Mouse (Mus musculus) liver, postnatal 0 days (tissue): ENCODE results near the gene Kremen1. TPM values are rescaled to one million over a fixed set of nuclear protein-coding genes. Genes with fewer than 3 reads are reported as not detected.

Experiments used
- ATAC-seq: fragments of 200-750 bp; cut with Nextera tagmentation; 2 replicates; pipeline ENCODE4 v1.8.0; 2017; ENCODE audit warnings: mild to moderate bottlenecking, moderate library complexity
- DNase-seq: peaks from one replicate; pipeline ENCODE4 v3.0.0-alpha.2; 2016
- H3K27ac ChIP-seq: fragments of 300-500 bp; sonication (generic); 2 replicates; pipeline ENCODE4 v1.5.1; 2014; ENCODE audit warnings: antibody characterized with exemption, moderate library complexity, mild to moderate bottlenecking, low read depth
- H3K27me3 ChIP-seq: fragments of 300-500 bp; sonication (generic); 2 replicates; pipeline ENCODE4 v1.6.1; 2014; ENCODE audit warnings: low read length, control low read depth, mixed read lengths; ENCODE audit not compliant: insufficient read depth
- H3K36me3 ChIP-seq: fragments of 300-500 bp; sonication (generic); replicated peaks from 2 replicates; pipeline ENCODE4 v1.6.1; 2014; ENCODE audit warnings: mild to moderate bottlenecking, control low read depth, low read length, moderate library complexity, mixed read lengths; ENCODE audit not compliant: insufficient read depth
- H3K4me1 ChIP-seq: fragments of 300-500 bp; sonication (generic); 2 replicates; pipeline ENCODE4 v1.6.1; 2014; ENCODE audit warnings: antibody characterized with exemption, mild to moderate bottlenecking, control low read depth; ENCODE audit not compliant: insufficient read depth
- H3K4me2 ChIP-seq: fragments of 300-500 bp; sonication (generic); 2 replicates; pipeline ENCODE4 v1.6.1; 2014; ENCODE audit warnings: low read depth, mild to moderate bottlenecking, low read length, moderate library complexity, mixed read lengths
- H3K4me3 ChIP-seq: fragments of 300-500 bp; sonication (generic); 2 replicates; pipeline ENCODE4 v1.5.1; 2014; ENCODE audit warnings: low read depth, low read length
- H3K9ac ChIP-seq: fragments of 300-500 bp; sonication (generic); replicated peaks from 2 replicates; pipeline ENCODE4 v1.6.1; 2014; ENCODE audit warnings: mild to moderate bottlenecking, moderate library complexity
- H3K9me3 ChIP-seq: fragments of 300-500 bp; sonication (generic); 2 replicates; pipeline ENCODE4 v1.6.1; 2016; ENCODE audit warnings: mild to moderate bottlenecking, control low read depth, low read length, mixed read lengths
- CTCF ChIP-seq: sonication (generic); IDR thresholded peaks from 2 replicates; pipeline ENCODE4 v1.5.1; 2016; ENCODE audit warnings: antibody characterized with exemption, low read depth
- EP300 ChIP-seq: IDR thresholded peaks from 2 replicates; pipeline ENCODE4 v1.6.1; 2016; ENCODE audit warnings: antibody characterized with exemption, low read depth, mild to moderate bottlenecking
- WGBS: fragments of 180-500 bp; shearing (Covaris S2); extraction: QIAGEN DNeasy Blood & Tissue Kit; methylation state at CpG from one replicate; pipeline ENCODE4 v1.1.7; 2014; ENCODE audit not compliant: insufficient replicate concordance; 5-methylcytosine and 5-hydroxymethylcytosine counted together
- polyA plus RNA-seq: library from polyadenylated mRNA; unstranded; fragments of >200 nt; fragmentation: Nextera tagmentation; extraction: Ambion mirVana; gene quantifications from 2 replicates; pipeline ENCODE4 v1.2.1, GENCODE M21; 2015

Kremen1 gene
- polyA plus RNA-seq, 1 experiment from 2014 or later: 2.2 TPM

DNA sequence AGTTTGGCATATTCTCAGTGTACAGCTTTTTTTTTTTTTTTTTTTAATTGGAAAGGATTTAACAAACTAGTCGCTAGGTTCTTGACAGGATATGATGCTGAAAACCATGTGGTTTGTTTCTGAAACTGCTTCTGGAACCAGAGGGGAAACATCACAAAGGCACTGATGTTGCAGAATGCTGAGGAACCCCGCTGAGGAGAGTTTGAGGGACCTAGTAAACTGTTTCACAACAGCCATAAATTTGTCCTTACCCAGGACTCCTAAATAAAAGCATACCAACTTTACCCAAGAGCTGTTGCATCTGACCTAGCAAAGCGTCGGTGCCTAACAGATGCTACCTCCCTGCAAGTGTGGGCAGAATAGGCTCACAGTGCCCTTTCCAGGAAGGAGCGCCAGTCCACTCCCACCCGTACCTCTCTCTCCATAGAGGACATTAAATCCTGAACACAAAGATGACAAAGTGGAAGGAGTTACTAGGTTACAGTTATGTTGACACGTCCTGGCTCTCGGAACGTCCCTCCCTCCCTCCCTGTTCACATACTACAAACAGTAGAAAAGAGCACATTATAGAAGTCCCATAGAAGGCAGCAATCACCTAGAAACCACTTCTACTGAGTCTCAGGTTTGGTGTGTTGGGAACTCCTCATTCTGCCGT, 1.3 kb downstream of the Kremen1 start:
- Histone ChIP-seq H3K27me3 (peaks cover 8% of the 10 kb centered on the region; the same call in 1 of the 2 replicates), H3K4me3 (no peak overlapping the region), H3K36me3 (no peaks in the 10 kb centered on the region), H3K9ac (no peak overlapping the region), H3K4me1 (peaks cover 5% of the 10 kb centered on the region), H3K9me3 (no peaks in the 10 kb centered on the region), H3K4me2 (peak overlapping the region; percentile 77; the same call in 1 of the 2 replicates), H3K27ac (no peak overlapping the region)
- DNase-seq (no peak), ATAC-seq (no peak)
- TF ChIP-seq CTCF: no peak
- no peak for TF ChIP-seq EP300
- WGBS: 55% methylated on average over 10 of the region's 10 CpGs

DNA sequence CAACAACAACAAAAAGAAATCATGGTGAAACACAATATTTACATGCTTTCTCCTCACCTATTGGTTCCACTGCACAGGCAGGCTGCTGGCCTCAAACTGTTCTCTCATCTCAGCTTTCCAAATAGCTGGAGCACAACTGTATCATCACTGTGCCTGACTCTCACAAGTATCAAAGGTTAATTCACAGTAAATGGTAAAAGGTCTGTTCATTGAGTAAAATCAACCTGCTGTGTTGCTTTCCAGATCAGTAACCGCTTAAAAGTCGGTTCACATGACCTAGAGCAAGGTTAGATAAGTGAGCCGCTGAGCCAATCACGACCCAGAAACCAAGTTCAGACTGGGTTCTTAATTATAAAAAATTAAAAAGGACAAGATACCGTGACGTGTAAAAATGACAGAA, 3.3 kb downstream of the Kremen1 start:
- no peak overlapping the region for H3K27ac ChIP-seq
- H3K9ac ChIP-seq: no peak overlapping the region
- no peak overlapping the region for H3K4me2 ChIP-seq
- DNase-seq: no peak
- H3K27me3 ChIP-seq: peaks cover 8% of the 10 kb centered on the region; the same call in 1 of the 2 replicates
- WGBS: 81% methylated on average over 6 of the region's 6 CpGs
- H3K9me3 ChIP-seq: no peaks in the 10 kb centered on the region
- ATAC-seq: no peak
- TF ChIP-seq EP300 (no peak), CTCF (no peak)
- H3K36me3 ChIP-seq: no peaks in the 10 kb centered on the region
- no peak overlapping the region for H3K4me3 ChIP-seq
- peaks cover 7% of the 10 kb centered on the region for H3K4me1 ChIP-seq

DNA sequence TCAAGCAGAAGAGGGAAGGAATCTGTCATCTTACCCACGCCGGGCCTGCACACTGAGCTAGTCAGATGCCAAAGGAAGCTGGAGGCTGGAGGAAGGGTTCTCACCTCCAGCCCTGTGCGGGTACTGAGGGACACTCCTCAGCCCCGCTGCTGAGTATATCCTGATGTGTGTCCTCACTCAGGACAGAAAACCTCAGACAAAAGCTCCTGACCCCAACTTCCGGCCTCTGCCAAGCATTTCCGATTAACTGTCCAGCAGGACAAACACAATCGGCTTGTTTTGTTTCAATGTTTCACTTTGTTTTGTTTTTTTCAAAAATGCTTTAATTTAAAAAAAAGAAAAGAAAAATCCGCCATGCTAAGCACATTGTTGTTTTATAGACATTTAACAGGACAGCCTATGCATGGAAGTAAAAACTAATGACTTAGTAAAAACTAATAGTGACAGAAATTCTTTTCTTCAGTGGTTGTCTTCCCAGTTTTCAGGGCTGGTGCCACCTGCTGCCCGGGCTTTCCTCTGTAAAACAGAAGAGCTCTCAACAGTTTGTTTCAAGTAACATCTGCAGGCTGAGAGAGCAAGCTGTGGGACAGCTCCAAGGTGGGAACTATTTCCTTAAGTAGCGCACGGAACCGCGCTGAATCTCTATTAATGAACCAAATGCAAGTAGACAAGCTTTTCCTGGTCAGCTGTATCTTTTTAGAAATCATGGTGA, 4.1 kb downstream of the Kremen1 start:
- H3K9me3 ChIP-seq: no peaks in the 10 kb centered on the region
- no peak overlapping the region for H3K9ac ChIP-seq
- TF ChIP-seq CTCF: no peak
- no peak for TF ChIP-seq EP300
- no peak overlapping the region for H3K4me2 ChIP-seq
- DNase-seq (no peak), ATAC-seq (no peak)
- H3K4me3 ChIP-seq: no peak overlapping the region
- peaks cover 8% of the 10 kb centered on the region; the same call in 1 of the 2 replicates for H3K27me3 ChIP-seq
- no peaks in the 10 kb centered on the region for H3K36me3 ChIP-seq
- 62% methylated on average over 13 of the region's 13 CpGs for WGBS
- peaks cover 7% of the 10 kb centered on the region for H3K4me1 ChIP-seq
- no peak overlapping the region for H3K27ac ChIP-seq

DNA sequence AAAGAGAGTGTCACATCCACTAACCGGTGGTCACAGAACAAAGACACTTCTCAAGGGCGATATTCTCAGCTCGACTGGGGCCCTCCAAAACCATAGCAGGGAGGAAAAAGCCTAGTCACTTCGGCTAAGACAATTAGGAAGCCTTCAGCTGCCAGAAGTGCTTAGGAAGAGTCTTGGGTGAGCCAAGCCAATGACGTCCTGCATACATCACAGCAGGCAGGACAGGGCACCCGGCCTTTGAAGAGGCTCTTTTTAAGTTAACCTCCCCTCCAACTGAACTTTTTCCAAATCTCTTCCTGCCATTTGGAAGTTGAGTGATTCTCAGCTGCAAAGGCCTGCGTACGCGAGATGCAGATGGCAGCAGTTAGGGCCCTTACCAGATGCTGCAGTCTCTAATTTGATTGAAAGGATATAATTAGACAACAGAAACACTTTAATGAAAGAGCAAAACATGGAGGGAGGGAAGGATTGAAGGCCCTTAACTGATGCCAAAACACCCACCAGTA, 5.8 kb downstream of the Kremen1 start:
- WGBS: 73% methylated on average over 9 of the region's 9 CpGs
- H3K9ac ChIP-seq: no peak overlapping the region
- H3K4me2 ChIP-seq: no peak overlapping the region
- TF ChIP-seq EP300: no peak
- TF ChIP-seq CTCF: no peak
- H3K27me3 ChIP-seq: peaks cover 2% of the 10 kb centered on the region; the same call in 1 of the 2 replicates
- no peak overlapping the region for H3K4me3 ChIP-seq
- no peak overlapping the region for H3K27ac ChIP-seq
- no peaks in the 10 kb centered on the region for H3K9me3 ChIP-seq
- no peaks in the 10 kb centered on the region for H3K36me3 ChIP-seq
- H3K4me1 ChIP-seq: peaks cover 5% of the 10 kb centered on the region; the same call in 1 of the 2 replicates
- DNase-seq (no peak), ATAC-seq (no peak)

DNA sequence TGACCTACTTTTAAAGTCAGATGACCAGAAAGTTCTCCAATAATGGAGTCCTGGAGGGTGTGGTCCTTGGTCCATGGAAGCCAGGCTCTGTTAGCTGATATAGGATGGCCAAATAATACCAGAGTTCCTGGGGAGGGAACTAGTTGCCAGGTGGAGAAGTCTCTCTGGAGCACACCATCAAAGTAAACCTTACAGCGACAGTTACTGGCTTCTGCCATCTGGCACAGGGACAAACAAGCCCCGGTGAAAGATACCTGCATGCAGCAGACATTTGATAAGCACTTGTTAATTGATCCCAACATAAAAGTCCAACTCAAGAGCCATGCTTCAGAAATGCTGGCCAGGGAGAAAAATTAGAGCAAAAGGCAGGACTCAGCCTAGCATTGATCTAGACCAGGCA, 7.3 kb downstream of the Kremen1 start:
- no peak overlapping the region for H3K27ac ChIP-seq
- ATAC-seq (no peak), DNase-seq (no peak)
- 0 out of 2 replicates have a peak, but pooled peaks cover 2% of the 10 kb centered on the region for H3K4me1 ChIP-seq
- no peaks in the 10 kb centered on the region for H3K27me3 ChIP-seq
- H3K9me3 ChIP-seq: no peaks in the 10 kb centered on the region
- no peak overlapping the region for H3K4me2 ChIP-seq
- H3K4me3 ChIP-seq: no peak overlapping the region
- no peak for TF ChIP-seq EP300
- no peak for TF ChIP-seq CTCF
- H3K36me3 ChIP-seq: no peaks in the 10 kb centered on the region
- 50% methylated on average over 2 of the region's 2 CpGs for WGBS
- H3K9ac ChIP-seq: no peak overlapping the region

DNA sequence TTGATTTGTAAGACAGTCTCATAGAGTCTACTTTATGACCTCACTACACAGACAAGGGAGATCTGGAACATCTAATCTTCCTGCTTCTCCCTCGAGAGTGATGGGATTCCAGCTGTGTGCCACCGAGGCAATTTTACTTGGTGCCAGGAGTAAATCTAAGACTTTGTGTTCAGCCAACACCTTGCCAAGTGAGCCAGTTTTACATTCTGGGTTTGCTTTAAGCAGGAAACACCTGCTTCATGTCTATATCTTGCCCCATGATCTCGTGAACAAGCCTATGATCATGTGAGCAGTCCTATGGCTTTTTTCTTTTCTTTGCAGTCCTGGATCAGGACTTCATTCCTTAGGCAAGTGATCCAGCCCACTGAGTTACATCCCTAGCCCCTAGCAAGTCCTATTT, 7.8 kb downstream of the Kremen1 start:
- H3K4me1 ChIP-seq: 0 out of 2 replicates have a peak, but pooled peaks cover 2% of the 10 kb centered on the region
- no peak for DNase-seq
- H3K36me3 ChIP-seq: no peaks in the 10 kb centered on the region
- no peak for TF ChIP-seq EP300
- TF ChIP-seq CTCF: no peak
- WGBS: 50% methylated on average over 3 of the region's 3 CpGs
- H3K9me3 ChIP-seq: no peaks in the 10 kb centered on the region
- no peaks in the 10 kb centered on the region for H3K27me3 ChIP-seq
- no peak overlapping the region for H3K27ac ChIP-seq
- no peak overlapping the region for H3K4me3 ChIP-seq
- no peak overlapping the region for H3K4me2 ChIP-seq
- no peak overlapping the region for H3K9ac ChIP-seq
- no peak for ATAC-seq
